Mouse (Mus musculus): ENCODE measurements around the gene Muc13.

GRCm38 (mm10) chr16:33747346-33747954 lies 46.4 kb upstream of the Muc13 start:
- TF ChIP-seq POLR2A (IDR thresholded peaks at IDR 0.05; ENCODE audit: borderline replicate concordance, extremely low read depth, insufficient read depth, insufficient read length, poor library complexity, severe bottlenecking): no peak
- TF ChIP-seq CTCF (IDR thresholded peaks at IDR 0.05; ENCODE audit: borderline replicate concordance, extremely low read depth, insufficient read depth, insufficient read length): no peak
